Mouse (Mus musculus) monocyte, adult 5-6 weeks (primary cell): ENCODE measurements at regions not wholly inside any gene's neighbourhood (a gene's known extent, or its start where the extent isn't known, plus 50 kb on each side); places are given as distances from the start of the nearest gene placed in this dataset.

Experiments
- ATAC-seq: fragments of 153-309, 156-312 bp; replicated peaks from 2 replicates; pipeline ENCODE4 v1.8.0; 2017; ENCODE audit warnings: mild to moderate bottlenecking; ENCODE audit not compliant: low TSS enrichment, insufficient number of reproducible peaks, severe bottlenecking, poor library complexity, low FRiP score

- ATAC-seq: no peak
These were observed 190.3 kb upstream of the Tars start for GRCm38 (mm10) chr15:11589795-11590194.

GRCm38 (mm10) chr15:11586384-11586783 is 186.9 kb upstream of the Tars start:
- no peak for ATAC-seq

GRCm38 (mm10) chr15:11584155-11584554 is 184.7 kb upstream of the Tars start:
- ATAC-seq: no peak

GRCm38 (mm10) chr15:11578331-11578730 is 178.9 kb upstream of the Tars start:
- ATAC-seq: no peak

- ATAC-seq: no peak
These were observed 174.9 kb upstream of the Tars start for GRCm38 (mm10) chr15:11574359-11574758.

GRCm38 (mm10) chr15:11573496-11573895 is 174.0 kb upstream of the Tars start:
- ATAC-seq: no peak

- no peak for ATAC-seq
These were observed 172.6 kb upstream of the Tars start for GRCm38 (mm10) chr15:11572063-11572462.

GRCm38 (mm10) chr15:11565503-11566031 is 166.1 kb upstream of the Tars start:
- ATAC-seq: no peak

GRCm38 (mm10) chr15:11552568-11552967 is 153.1 kb upstream of the Tars start:
- ATAC-seq: no peak

- ATAC-seq: no peak
These were observed 152.6 kb upstream of the Tars start for GRCm38 (mm10) chr15:11552110-11552509.

GRCm38 (mm10) chr15:11539485-11539884 is 140.0 kb upstream of the Tars start:
- no peak for ATAC-seq

- no peak for ATAC-seq
These were observed 136.7 kb upstream of the Tars start for GRCm38 (mm10) chr15:11536076-11536620.

GRCm38 (mm10) chr15:11534404-11535251 is 135.2 kb upstream of the Tars start:
- no peak for ATAC-seq

- no peak for ATAC-seq
These were observed 134.2 kb upstream of the Tars start for GRCm38 (mm10) chr15:11533616-11534015.

- ATAC-seq: no peak
These were observed 133.6 kb upstream of the Tars start for GRCm38 (mm10) chr15:11533002-11533610.

- no peak for ATAC-seq
These were observed 133.1 kb upstream of the Tars start for GRCm38 (mm10) chr15:11532536-11532935.

GRCm38 (mm10) chr15:11529819-11530810 is 130.7 kb upstream of the Tars start:
- no peak for ATAC-seq

- ATAC-seq: no peak
These were observed 125.1 kb upstream of the Tars start for GRCm38 (mm10) chr15:11524337-11525106.
